Mouse (Mus musculus) spleen, adult 18-20 months (tissue): ENCODE results near the gene Esrrg.

Source experiments
- DNase-seq, 2 experiments: peaks; one replicate each; pipeline ENCODE4 v3.0.0; 2022; ENCODE audit warnings: mixed read lengths in 2 of 2

The Esrrg gene

DNA sequence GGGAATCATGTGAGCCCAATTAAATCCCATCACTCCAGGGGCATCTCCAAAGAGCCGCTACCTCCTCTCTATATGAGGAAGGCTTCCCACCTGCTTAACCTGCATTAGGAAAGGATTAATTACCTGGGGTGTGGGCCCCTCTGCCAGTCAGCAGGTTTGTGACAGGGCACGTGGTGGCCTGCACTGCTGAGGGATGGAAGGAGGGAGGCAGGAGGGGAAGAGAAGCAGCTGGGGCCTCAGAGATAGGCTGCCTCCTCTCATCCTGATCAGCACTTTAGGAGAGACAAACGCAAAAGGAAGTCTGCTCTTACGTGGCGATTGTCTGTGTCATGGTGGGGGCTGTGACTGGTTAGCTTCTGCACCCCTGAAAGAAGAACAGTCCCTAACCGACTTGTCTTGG is 555.7 kb downstream of the Esrrg start:
- no peak for DNase-seq

DNA sequence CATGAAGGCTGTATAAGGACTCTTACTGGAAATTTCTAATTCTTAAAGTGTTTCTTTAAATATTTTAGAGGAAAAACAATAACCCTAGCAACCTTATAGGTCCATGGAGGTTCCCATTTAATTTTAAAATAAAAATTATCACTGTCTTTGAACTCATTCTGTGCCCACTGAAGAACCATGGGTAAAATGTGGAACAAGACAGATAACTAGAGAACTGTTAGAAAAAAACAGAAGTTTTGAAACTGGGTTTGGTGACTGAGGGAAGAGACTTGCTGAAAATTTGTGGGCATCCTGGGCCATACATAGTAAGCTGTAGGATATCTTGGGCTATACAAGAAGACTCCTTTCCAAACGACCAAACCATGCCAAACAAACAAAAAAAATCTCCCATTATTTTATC is 565.3 kb downstream of the Esrrg start:
- no peak for DNase-seq

DNA sequence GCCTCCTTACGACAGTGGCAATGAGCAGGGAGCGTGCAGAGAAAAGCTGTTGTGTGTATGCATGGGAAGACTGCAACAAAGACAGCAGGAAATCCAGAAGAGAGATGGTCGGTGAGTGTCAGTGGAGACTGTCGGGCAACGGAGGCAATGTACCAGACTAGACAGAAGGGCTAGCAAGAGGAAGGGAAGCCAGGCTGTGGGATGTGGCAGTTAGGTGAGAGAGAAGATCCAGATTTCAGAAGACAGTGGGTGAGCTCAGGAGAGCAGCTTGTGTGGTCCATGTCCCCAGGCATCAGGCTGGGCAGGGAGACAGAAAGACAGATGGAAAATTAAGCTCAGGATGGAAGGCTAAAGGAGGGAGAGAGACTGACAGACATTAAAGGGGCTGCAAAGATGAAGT is 574.4 kb downstream of the Esrrg start:
- no peak for DNase-seq

DNA sequence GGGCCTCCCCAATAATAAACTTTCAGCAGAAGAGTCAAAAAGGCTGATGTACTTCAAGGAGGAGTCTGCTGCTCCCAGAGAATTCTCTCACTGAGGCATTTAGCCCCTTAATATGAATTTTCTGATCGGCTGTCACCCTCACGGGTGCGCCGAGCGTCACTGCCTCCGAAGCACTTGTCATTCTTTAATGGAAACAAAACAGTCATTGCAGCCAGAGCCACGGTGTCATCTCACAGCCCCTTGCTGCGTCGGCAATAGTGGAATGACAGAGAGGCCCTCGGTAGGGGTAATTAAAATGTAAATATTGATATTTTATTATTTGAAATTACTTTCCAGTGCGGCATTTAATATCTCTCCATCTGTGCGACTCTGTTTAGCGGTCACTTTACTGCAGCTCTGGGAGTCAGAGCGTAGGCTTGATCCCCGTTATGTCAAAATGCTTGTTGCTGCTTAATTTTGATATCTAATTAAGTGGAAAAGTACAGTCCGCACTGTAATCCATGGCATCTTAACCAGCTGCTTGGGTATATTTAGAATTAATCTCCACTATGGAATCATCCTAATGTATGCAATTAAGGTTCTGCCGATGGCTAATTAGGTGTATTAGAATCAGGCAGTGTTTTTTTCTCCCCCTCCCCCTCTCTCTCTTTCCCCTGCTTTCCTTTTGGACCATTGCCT is 578.0 kb downstream of the Esrrg start:
- DNase-seq: no peak

DNA sequence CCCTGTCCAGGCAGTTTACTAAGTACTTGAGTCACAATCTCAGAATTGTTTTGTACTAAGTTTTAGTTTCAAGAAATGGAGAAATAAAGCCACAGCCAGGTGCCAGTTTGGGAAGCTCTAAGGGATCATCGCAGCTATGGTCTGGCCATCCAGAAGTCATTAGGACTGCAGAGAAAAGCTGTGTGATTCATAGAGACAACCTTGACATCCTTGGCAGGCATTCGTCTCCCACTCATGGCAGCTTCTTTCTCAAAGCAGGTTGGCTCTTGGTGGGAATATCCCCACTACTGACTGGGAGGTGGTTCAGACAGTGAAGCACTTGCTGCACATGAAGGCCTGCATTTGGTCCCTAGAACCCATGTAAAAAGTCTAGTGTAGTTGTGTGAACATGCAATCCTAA is 584.4 kb downstream of the Esrrg start:
- no peak for DNase-seq

DNA sequence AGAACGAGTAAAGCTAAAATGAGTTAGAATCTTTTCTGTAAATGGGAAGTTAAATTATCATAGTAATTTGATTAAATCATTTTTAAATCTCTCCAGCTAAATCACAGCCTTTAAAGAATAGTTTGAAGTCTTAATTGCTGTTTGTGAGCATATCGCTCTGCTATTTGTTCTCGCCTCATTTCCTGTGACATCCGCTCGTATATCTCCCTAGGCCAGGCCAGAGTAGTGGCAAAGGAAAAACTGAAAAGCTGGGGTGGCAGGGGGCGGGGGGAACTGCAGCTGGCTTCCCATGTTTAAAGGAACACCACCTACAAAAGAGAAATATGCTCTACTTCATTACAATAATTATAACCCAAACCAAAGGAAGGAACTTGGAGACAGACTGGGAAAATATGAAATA is 598.8 kb downstream of the Esrrg start:
- DNase-seq: no peak

DNA sequence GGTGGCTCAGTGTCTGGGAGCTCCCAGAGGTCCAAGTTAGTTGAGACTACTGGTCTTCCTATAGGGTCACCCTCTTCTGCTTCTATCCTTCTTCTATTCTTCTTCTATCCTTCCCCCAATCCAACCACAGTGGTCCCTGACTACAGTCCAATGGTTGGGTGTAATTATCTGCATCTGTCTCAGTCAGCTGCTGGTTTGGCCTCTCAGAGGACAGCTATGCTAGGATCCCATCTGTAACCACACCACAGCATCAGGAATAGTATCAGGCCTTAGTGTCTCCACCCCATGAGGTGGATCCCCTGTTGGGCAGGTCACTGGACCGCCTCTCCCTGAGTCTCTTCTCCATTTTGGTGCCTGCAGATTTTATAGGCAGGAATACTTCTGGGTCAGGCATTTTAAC is 600.4 kb downstream of the Esrrg start:
- DNase-seq: no peak

DNA sequence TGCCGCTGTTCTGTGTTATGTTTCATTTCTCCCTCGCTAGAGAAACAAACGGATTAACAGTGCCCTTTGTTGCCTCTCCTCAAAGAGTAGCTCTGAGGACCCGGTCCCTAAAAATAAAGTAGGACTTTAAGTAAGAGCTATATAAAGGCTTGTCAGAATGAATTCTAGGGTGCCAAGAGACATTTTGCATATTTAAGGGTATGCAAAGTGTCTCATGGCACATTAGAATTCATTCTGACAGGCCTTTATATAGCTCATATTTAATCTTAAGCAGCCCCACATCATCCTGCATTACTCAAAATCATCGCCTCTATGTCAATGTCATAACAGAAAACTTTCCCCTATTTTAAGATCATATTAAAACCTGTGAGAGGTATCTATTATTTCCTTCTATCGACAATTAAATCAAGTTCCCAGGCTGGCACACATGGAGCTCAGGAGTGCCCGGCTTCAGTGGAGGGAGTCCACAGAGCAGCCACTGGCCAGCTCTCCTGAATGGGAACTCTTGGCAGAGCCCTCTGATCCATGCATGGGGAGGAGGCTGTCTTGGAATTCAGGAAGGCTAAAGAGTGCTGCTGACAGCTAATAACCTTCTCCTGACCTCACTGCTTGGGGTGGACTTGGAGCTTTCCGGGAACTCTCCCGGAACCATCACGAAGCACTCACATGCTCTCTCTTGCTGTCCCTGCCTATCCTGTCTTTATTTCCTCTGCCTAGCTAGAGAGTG is 606.5 kb downstream of the Esrrg start:
- no peak for DNase-seq

DNA sequence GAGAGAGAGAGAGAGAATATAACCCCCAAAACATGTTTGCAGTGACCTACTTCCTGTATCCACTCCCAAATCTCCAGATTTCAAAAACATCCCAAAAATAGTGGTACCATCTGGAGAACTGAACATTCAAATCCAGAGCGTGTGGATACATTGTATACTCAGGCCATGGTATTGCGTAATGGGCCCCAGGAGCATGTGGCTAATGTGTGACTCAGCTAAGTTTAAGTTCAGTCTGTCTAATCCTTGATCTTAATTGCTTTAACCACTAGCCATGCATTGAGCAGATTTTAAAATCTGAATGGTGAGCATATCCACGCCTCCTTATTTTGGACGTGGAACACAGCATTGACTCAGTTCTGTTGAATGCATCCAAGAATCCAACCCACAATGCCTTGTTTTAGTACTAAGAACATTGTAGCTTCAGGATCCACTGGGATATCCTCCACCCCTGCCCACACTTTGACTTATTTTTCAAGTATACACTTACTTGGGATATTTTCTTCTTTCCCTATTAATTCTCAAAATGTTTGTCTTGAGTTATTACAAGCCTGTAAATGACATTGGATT is 612.7 kb downstream of the Esrrg start:
- no peak for DNase-seq

DNA sequence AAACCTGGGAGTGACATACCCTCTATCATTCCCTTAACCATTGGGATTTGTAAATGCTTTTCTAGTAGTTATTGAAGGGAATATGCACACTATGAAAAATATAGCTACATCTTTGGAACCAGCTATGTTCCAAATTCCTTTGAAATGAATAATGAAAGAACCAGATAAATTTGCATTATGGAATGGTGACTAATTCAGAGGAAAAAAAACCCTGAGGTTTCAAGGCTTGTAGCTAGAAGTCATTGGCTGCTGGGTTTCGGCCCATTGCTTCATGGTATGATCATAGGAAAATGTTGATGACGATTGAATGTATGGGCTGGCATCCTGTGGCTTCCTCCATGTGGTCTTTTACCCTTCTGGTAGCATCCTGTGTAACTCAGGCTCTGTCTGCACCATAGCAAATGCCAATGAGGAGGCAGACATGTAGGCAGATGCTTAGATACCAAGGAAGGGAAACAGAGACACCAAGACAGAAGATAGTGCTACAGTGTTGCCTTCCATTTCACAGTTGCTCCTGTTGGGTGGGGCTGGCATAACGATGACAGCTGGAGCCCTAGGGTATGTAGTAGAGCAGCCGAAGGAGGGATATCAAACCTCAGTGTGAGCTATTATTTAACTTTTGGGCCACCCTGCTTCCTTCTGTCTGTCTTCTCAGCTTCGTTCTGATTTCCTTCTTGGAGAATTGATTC is 624.6 kb downstream of the Esrrg start:
- no peak for DNase-seq

DNA sequence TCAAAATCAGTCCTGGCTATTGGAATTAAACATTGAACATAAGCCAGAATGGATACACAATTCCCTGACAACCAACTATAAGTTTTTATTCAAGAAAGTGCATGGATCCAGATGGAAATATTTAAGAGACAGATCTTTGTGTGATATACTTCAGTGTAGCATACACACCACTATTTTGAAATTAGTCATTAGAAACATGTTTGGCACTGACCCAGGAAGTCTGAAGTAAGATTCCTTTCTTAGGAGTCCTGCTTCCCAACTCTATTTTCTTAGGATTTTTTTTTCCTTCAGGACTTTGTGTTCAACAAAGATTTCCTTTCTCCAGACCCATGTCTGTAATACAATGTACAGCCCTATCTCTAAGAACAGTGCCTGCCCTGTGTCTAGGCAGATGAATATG is 630.0 kb downstream of the Esrrg start:
- DNase-seq: no peak

DNA sequence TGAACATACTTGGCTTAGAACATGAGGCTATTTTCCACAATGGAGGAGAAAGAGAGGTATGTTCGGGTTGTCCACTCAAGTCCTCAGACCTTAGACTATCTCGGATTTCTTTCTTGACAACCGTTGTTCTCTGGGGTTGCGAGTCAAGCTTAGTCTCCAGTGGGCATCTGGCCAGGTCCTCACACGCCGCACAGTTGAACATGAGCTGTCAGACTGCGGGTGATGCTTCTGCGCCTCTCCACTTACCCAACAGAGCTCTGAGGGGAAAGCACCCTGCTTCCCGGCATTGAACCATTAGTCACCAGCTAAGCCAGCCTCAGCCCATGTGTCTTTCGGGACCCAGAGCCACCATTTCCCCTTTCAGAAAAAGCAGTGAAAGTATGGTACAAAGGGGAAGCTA is 633.2 kb downstream of the Esrrg start:
- no peak for DNase-seq

DNA sequence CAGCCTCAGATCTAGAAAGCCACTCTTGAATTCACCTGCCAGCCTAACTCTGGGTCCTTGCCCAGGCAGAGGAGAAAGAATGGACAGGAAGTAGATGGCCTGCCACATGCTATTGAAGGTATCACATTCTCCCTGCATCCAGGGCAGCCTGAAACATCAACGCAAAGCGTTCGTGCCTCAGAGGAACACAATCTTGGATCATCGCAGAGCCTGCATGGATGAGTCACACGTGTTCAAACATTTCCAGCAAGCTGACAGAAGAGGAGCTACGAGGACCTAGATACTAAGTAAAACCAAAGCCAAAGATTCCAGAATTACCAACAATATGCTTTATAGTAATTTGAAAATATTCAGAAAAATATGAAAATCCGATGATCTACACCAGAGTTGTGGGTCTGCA is 648.9 kb downstream of the Esrrg start:
- no peak for DNase-seq

DNA sequence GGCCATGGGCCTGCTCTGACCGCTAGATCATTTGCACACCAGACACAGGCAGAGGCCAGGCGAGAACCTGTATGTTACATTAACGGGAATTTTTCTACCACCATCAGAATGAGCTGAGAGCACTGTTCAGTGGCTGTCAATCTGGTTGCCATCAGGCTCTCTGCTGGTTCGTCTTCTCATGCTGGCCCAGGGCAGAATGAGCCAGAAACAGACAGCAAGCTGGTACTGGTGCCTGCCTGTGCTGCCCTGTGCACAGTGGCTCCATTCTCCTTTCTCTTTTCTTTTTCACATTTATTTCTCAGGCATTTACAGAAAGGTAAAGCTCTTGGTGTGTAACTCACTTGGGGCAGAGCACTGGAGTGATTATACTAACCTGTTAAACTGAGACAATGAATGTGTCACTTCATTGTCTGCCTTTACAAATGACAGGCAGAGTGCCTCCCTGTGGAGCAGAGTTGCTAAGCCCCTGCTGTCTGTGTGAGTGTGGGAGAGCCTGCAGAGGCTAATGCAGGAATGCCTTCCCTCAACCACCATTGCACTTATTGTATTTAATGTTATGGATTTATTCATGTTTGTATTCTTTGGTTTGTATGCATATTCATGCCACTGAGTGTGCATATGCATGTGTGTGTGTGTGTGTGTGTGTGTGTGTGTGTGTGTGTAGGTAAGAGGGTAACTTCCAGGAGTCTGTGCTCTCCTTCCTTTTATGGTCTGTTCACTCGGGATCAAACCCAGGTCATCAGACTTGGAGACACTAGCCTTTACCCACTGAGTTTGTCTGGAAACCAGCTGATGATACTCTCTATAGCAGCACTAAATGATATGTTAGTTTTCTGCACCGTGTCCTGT is 651.9 kb downstream of the Esrrg start:
- DNase-seq: no peak

DNA sequence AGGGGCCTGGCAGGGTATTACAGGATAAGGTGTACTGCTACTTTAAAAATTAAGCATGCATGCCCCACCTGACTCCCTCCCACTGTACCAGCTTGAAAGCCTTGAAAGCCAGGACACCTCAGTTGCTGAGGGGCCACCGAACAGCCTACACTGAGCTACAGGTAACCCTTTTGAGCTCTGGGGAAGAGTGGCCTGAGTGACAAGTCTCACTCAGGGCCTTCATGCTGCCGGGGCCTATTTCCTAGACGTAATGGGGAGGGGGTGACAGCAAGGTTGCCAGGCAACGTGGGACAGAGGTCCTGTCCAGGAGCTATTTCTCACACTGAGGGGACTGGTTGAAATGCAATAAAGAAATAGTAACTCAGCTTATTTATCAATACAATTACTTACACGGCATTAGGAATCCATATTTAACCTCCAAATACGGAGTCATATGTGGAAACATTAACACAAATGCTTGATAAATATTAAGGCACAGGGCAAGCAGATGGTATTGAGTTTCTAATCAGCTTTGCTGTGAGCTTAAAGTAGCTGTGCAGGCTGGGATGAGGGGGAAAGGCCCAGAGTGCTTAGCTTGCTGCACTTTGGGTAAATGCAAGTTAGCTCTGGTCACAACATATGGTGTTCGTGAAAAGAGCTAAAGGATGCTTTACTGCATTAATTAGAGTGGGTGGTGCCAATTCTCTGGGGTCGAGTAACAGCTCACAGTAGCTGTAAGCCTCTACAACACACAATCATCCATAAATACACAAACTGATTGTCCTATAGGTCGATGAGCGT is 653.5 kb downstream of the Esrrg start, which contains the start of gene Ush2a:
Gene Ush2a, plus strand, starts transcription at position 121 of the 780 bp plus-strand sequence.
- no peak for DNase-seq
